Mouse (Mus musculus) lung, postnatal 25 days (tissue): ENCODE data around the gene Grsf1.

Source experiments
- DNase-seq: peaks from one replicate; pipeline ENCODE4 v3.0.0; 2022; ENCODE audit warnings: low spot score

Gene Grsf1

DNA sequence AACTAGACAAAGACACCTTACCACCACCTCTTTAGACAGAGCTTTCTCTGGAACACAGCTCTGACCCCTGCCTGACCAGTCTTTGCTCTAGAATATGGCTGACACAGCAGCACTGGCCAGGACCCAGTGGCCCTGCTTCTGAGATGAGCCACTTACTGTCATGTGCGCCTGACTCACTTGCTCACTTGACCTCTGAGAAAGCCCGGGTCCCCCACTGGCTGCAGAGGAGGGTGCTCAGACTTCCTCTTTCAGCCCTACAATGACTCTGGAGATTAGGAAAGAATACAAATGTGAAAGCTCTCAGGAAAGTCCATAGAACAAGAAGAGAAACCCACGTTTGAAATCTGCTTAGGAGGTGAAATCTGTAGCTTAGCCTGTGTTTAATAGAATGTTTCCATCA lies 45.1 kb downstream of the Grsf1 start:
- peak; percentile 43 for DNase-seq

DNA sequence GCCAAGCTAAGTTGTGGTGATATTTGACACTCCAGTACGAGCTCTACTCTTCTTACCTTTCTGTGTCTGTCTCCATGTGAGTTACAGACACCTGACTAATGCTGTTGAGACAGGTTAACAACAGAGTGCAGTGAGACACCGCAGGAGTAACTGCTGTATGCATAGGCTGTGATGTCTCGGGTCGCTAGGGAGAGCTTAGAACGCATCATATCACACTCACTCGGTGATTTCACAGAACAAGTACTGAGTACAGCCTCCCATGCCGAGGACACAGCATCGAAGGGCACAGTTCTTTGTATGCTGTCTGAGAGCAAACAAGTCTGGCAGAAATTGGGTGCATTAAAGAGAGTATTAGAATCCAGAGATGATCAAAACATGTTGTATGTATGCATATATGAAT lies 46.0 kb downstream of the Grsf1 start:
- DNase-seq = no peak

GRCm38 (mm10) chr5:88629125-88629524 lies 46.8 kb downstream of the Grsf1 start:
- no peak for DNase-seq

- no peak for DNase-seq
These were observed 48.4 kb downstream of the Grsf1 start for GRCm38 (mm10) chr5:88627545-88627944.

- no peak for DNase-seq
These were observed 59.0 kb downstream of the Grsf1 start for GRCm38 (mm10) chr5:88616988-88617387.

DNA sequence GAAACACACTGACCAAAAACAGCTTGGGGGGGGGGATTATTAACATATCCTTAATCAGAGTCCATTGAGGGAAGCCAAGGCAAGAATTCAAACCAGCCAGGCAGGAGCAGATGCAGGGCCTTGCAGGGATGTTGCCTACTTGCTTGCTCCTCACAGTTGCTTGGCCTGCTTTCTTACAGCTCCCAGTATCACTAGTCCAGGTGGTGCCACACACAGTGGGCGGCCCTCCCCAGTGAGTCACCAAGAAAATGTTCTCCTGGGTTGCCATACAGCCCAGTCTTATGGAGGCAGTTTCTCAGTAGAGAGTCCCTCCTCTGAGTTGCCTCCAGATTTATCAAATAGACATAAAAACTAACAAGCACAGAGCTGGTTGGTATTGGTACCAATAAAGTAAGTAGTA lies 61.8 kb downstream of the Grsf1 start:
- no peak for DNase-seq
